Comparison of ENCODE assay signal across 9 mouse cellular contexts in the genomic region with DNA sequence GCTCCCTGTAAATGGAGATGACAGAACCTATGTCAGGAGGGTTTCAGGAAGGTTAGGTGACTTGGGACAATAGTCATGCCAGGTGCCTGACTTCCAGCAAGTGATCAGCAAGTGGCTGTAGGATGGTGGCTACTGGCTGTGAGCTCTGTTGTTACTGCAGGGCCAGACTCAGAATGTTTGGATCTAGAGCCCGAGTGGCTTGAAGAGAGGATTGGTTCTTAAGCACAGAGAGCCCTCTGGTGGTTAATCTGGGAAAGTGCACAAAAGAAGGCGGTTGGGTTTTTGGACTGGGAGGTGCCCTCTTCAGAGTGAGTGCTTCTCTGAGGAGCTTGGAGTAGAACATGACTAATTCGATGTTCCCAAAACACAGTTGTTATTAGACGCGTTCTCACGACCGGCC. TPM values are rescaled to one million over a fixed set of nuclear protein-coding genes. Genes with fewer than 3 reads are reported as not detected.
DNase-seq lines count a peak whose midpoint lies in the region; ATAC-seq and TF ChIP-seq lines count a peak whose summit lies in the region.
"Had no signal": no experiment of that assay in that cellular context is flagged by ENCODE, and none has a peak within 500 bp of the region (broad histone marks: within the 10 kb centered on the region; RNA-seq: fewer than 3 reads in every experiment).

No protein-coding gene starts in this region.

- H3K4me2 ChIP-seq in kidney, embryonic 15.5 days, result no peak overlapping the region
- H3K4me2 ChIP-seq in limb, embryonic 14.5 days (replicated peaks; ENCODE audit: low read depth, low read length, severe bottlenecking), result no peak overlapping the region
- H3K4me2 ChIP-seq: heart, embryonic 13.5 days had no signal

- no peak overlapping the region for H3K27ac ChIP-seq in kidney, embryonic 15.5 days
- no peak overlapping the region for H3K27ac ChIP-seq in limb, embryonic 14.5 days (replicated peaks; ENCODE audit: low read depth, low read length)
- H3K27ac ChIP-seq: heart, embryonic 13.5 days had no signal

- TF ChIP-seq CTCF in G1E (IDR thresholded peaks at IDR 0.05; ENCODE audit: low read depth, low read length), result peak; percentile 52; the same call in 1 of the 2 replicates

- peak; percentile 22 for ATAC-seq in G1E (ENCODE audit: extremely low read depth, insufficient number of reproducible peaks, low FRiP score, poor library complexity, severe bottlenecking)
- peak; percentile 31; the same call in 1 of the 2 replicates for ATAC-seq in cerebellum, adult (ENCODE audit: insufficient number of reproducible peaks, low FRiP score, low TSS enrichment)
- ATAC-seq in kidney, embryonic 15.5 days (replicated peaks; ENCODE audit: low FRiP score), result 0 out of 2 replicates have a peak, but pooled peaks have one; percentile 46
- ATAC-seq in limb, embryonic 14.5 days (ENCODE audit: low FRiP score, low read depth), result no peak

- H3K36me3 ChIP-seq in G1E (replicated peaks), result no peaks in the 10 kb centered on the region
- H3K36me3 ChIP-seq in kidney, embryonic 15.5 days, result no peaks in the 10 kb centered on the region
- H3K36me3 ChIP-seq in limb, embryonic 14.5 days (ENCODE audit: control insufficient read depth, insufficient read depth, low read length), result no peaks in the 10 kb centered on the region
- H3K36me3 ChIP-seq: heart, embryonic 13.5 days had no signal

- H3K4me1 ChIP-seq in G1E (ENCODE audit: insufficient read depth, low read depth, low read length), result no peaks in the 10 kb centered on the region
- no peaks in the 10 kb centered on the region for H3K4me1 ChIP-seq in kidney, embryonic 15.5 days
- no peaks in the 10 kb centered on the region for H3K4me1 ChIP-seq in limb, embryonic 14.5 days (ENCODE audit: control insufficient read depth, insufficient read depth, low read length)
- H3K4me1 ChIP-seq: heart, embryonic 13.5 days had no signal

- TF ChIP-seq POLR2A in limb, embryonic 14.5 days (IDR thresholded peaks at IDR 0.05; ENCODE audit: borderline replicate concordance, extremely low read depth, insufficient read depth, insufficient read length), result no peak

- H3K9me3 ChIP-seq in G1E (replicated peaks), result no peaks in the 10 kb centered on the region
- H3K9me3 ChIP-seq in kidney, embryonic 15.5 days (replicated peaks), result no peaks in the 10 kb centered on the region
- no peaks in the 10 kb centered on the region for H3K9me3 ChIP-seq in limb, embryonic 14.5 days (ENCODE audit: control insufficient read depth, low read length)
- H3K9me3 ChIP-seq: heart, embryonic 13.5 days had no signal

- no peaks in the 10 kb centered on the region for H3K27me3 ChIP-seq in G1E (ENCODE audit: insufficient read depth, low read length)
- no peaks in the 10 kb centered on the region for H3K27me3 ChIP-seq in kidney, embryonic 15.5 days
- H3K27me3 ChIP-seq in limb, embryonic 14.5 days (ENCODE audit: control insufficient read depth, insufficient read depth, low read length), result no peaks in the 10 kb centered on the region
- H3K27me3 ChIP-seq: heart, embryonic 13.5 days had no signal

- WGBS in kidney, embryonic 15.5 days, result 66% methylated on average over 7 of the region's 7 CpGs
- 69% methylated on average over 7 of the region's 7 CpGs for WGBS in limb, embryonic 14.5 days

- DNase-seq in 3134 (ENCODE audit: extremely low read depth, insufficient read length, low spot score) (peak; percentile 62), G1E (ENCODE audit: low spot score) (peak; percentile 51)
- peak; percentile 75 to 91 for DNase-seq in frontal cortex, postnatal 36 days (ENCODE audit: low spot score in 2 of 2)
- DNase-seq in limb, embryonic 14.5 days (ENCODE audit: low spot score), result peak; percentile 67
- DNase-seq in ovary, postnatal 14 days (ENCODE audit: low spot score), result peak; percentile 63
- DNase-seq in thymus, postnatal 14 days, result peak; percentile 72

- no peak overlapping the region for H3K9ac ChIP-seq in kidney, embryonic 15.5 days
- H3K9ac ChIP-seq in limb, embryonic 14.5 days (ENCODE audit: low read depth, low read length, severe bottlenecking), result no peak overlapping the region
- H3K9ac ChIP-seq: heart, embryonic 13.5 days had no signal

- H3K4me3 ChIP-seq in G1E (ENCODE audit: low read depth, low read length), result no peak overlapping the region
- no peak overlapping the region for H3K4me3 ChIP-seq in kidney, embryonic 15.5 days (replicated peaks)
- H3K4me3 ChIP-seq in limb, embryonic 14.5 days (replicated peaks; ENCODE audit: low read length), result no peak overlapping the region
- H3K4me3 ChIP-seq: heart, embryonic 13.5 days had no signal

RNA-seq across cellular contexts. Expression of a gene that starts 36.4 kb away (rescaled TPM):
- total RNA-seq in G1E (2014; fragmentation: Nextera tagmentation) (5.3 and 6.2 TPM in 2 replicates), G1E (2017) (5.5 and 5.8 TPM in 2 replicates)
- polyA plus RNA-seq in G1E (2012), result 4.4 and 6.7 TPM in 2 replicates
- 1.5 and 3.1 TPM in 2 replicates for polyA plus RNA-seq in kidney, embryonic 15.5 days (2015; fragmentation: Nextera tagmentation; extraction: Ambion mirVana)
- 15.9 and 20.2 TPM in 2 replicates for polyA plus RNA-seq in limb, embryonic 14.5 days (2012; rRNA removed)
- 2.1 and 2.6 TPM in 2 replicates for polyA plus RNA-seq in limb, embryonic 14.5 days (2014; fragmentation: Nextera tagmentation; extraction: Ambion mirVana)

RNA-seq across cellular contexts. Expression of a gene that starts 55.7 kb away (rescaled TPM):
- not detected in 2 replicates for total RNA-seq in G1E (2014; fragmentation: Nextera tagmentation)
- total RNA-seq in G1E (2017), result 0.16 TPM in 1 of 2 replicates, not detected in the other
- not detected in 2 replicates for polyA plus RNA-seq in G1E (2012)
- 0.83 and 2.4 TPM in 2 replicates for polyA plus RNA-seq in kidney, embryonic 15.5 days (2015; fragmentation: Nextera tagmentation; extraction: Ambion mirVana)
- 1.7 and 2.3 TPM in 2 replicates for polyA plus RNA-seq in limb, embryonic 14.5 days (2012; rRNA removed)
- 1.4 and 2.2 TPM in 2 replicates for polyA plus RNA-seq in limb, embryonic 14.5 days (2014; fragmentation: Nextera tagmentation; extraction: Ambion mirVana)
